Mouse (Mus musculus) neural tube, embryonic 14.5 days (tissue): ENCODE data around the gene Galnt14. TPM values are rescaled to one million over a fixed set of nuclear protein-coding genes. Genes with fewer than 3 reads are reported as not detected.
A peak's percentile ranks its signal among the peaks of the same experiment; 100 is the strongest.

Experiments used
- ATAC-seq: fragments of 200-750 bp; cut with Nextera tagmentation; 2 replicates; pipeline ENCODE4 v1.8.0; 2017; ENCODE audit warnings: low read depth, mild to moderate bottlenecking, moderate TSS enrichment, moderate library complexity
- H3K27ac ChIP-seq: fragments of 300-500 bp; sonication (generic); 2 replicates; pipeline ENCODE4 v1.5.1; 2014; ENCODE audit warnings: low read depth, mild to moderate bottlenecking, control low read depth, low read length, moderate library complexity, mixed read lengths
- H3K27me3 ChIP-seq: fragments of 300-500 bp; sonication (generic); 2 replicates; pipeline ENCODE4 v1.6.1; 2014; ENCODE audit warnings: low read length; ENCODE audit not compliant: control insufficient read depth, insufficient read depth
- H3K36me3 ChIP-seq: fragments of 300-500 bp; sonication (generic); 2 replicates; pipeline ENCODE4 v1.6.1; 2014; ENCODE audit warnings: low read length, mixed read lengths; ENCODE audit not compliant: control insufficient read depth, insufficient read depth
- H3K4me1 ChIP-seq: fragments of 300-500 bp; sonication (generic); 2 replicates; pipeline ENCODE4 v1.6.1; 2014; ENCODE audit warnings: low read length; ENCODE audit not compliant: control insufficient read depth, insufficient read depth
- H3K4me2 ChIP-seq: fragments of 300-500 bp; sonication (generic); 2 replicates; pipeline ENCODE4 v1.6.1; 2014; ENCODE audit warnings: mild to moderate bottlenecking, low read depth, low read length, control low read depth
- H3K4me3 ChIP-seq: fragments of 300-500 bp; sonication (generic); 2 replicates; pipeline ENCODE4 v1.5.1; 2014; ENCODE audit warnings: low read depth, low read length, control low read depth, mixed read lengths
- H3K9ac ChIP-seq: fragments of 300-500 bp; sonication (generic); replicated peaks from 2 replicates; pipeline ENCODE4 v1.6.1; 2014; ENCODE audit warnings: low read depth, mild to moderate bottlenecking, control low read depth, low read length, mixed read lengths
- H3K9me3 ChIP-seq: fragments of 300-500 bp; sonication (generic); 2 replicates; pipeline ENCODE4 v1.6.1; 2016; ENCODE audit warnings: low read length; ENCODE audit not compliant: control insufficient read depth
- WGBS: fragments of 180-500 bp; shearing (Covaris S2); extraction: QIAGEN DNeasy Blood & Tissue Kit; methylation state at CpG from one replicate; pipeline ENCODE4 v1.1.7; 2014; 5-methylcytosine and 5-hydroxymethylcytosine counted together
- polyA plus RNA-seq: library from polyadenylated mRNA; unstranded; fragments of >200 nt; fragmentation: Nextera tagmentation; extraction: Ambion mirVana; gene quantifications from 2 replicates; pipeline ENCODE4 v1.2.1, GENCODE M21; 2014

Gene Galnt14
- polyA plus RNA-seq, 1 experiment from 2014 or later, result 28.9 TPM

GRCm38 (mm10) chr17:73709131-73710041, 867 bp downstream of the Galnt14 start:
- Histone ChIP-seq H3K4me3 (peak overlapping the region; percentile 69), H3K4me1 (peaks cover 16% of the 10 kb centered on the region), H3K36me3 (no peaks in the 10 kb centered on the region), H3K4me2 (peak overlapping the region; percentile 80), H3K27me3 (no peaks in the 10 kb centered on the region), H3K9me3 (no peaks in the 10 kb centered on the region), H3K27ac (peak overlapping the region; percentile 82), H3K9ac (peak overlapping the region; percentile 85)
- under 1% methylated on average over 43 of the region's 43 CpGs for WGBS
- peak; percentile 22 for ATAC-seq

DNA sequence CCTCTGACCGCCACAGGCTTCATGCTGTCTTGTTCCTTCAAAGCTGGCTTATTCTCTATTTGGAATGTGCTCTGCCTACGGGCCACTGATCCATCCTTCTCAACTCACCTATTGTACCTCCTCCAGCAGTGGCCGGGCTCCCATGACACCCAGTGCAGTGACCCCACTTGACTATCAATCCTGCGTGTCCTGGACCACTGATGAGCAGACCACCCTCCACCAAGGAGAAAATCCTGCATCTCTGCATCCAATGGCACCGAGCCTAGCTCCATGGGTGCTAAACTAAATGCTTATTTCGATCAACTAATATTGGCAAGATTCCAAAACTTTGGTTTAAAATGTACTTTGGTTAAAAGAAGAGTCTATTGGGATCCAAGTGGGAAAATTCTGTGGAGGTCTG, 1.8 kb downstream of the Galnt14 start:
- WGBS, result 87% methylated on average over 6 of the region's 6 CpGs
- ATAC-seq, result no peak
- Histone ChIP-seq H3K4me2 (peak overlapping the region; percentile 80), H3K9me3 (no peaks in the 10 kb centered on the region), H3K4me1 (peaks cover 16% of the 10 kb centered on the region), H3K9ac (no peak overlapping the region), H3K4me3 (peak overlapping the region; percentile 69), H3K36me3 (no peaks in the 10 kb centered on the region), H3K27me3 (no peaks in the 10 kb centered on the region), H3K27ac (no peak overlapping the region)

DNA sequence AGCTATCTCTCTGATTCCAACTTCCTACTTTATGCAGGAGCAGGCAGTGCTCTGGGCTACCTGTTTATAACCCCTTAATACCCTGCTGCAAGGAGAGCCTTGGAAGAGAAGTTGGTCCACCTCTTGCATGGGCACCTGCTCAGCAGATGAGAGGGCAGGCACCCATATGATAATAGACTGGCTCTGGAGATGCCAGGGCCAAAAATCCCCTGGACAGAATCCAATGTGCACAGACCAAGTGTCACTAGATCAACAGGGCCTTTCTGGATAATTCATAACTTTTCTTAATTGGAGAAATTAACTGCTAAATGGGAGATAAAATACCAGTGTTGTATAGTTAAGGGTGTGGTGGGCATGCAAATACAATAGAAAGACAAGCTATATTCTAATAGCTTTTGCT, 6.7 kb downstream of the Galnt14 start:
- ATAC-seq, result no peak
- H3K27me3 ChIP-seq, result no peaks in the 10 kb centered on the region
- H3K9me3 ChIP-seq, result no peaks in the 10 kb centered on the region
- no peak overlapping the region for H3K9ac ChIP-seq
- H3K4me3 ChIP-seq, result no peak overlapping the region
- no peak overlapping the region for H3K27ac ChIP-seq
- H3K4me1 ChIP-seq, result peaks cover 22% of the 10 kb centered on the region
- H3K4me2 ChIP-seq, result no peak overlapping the region
- no peaks in the 10 kb centered on the region for H3K36me3 ChIP-seq

DNA sequence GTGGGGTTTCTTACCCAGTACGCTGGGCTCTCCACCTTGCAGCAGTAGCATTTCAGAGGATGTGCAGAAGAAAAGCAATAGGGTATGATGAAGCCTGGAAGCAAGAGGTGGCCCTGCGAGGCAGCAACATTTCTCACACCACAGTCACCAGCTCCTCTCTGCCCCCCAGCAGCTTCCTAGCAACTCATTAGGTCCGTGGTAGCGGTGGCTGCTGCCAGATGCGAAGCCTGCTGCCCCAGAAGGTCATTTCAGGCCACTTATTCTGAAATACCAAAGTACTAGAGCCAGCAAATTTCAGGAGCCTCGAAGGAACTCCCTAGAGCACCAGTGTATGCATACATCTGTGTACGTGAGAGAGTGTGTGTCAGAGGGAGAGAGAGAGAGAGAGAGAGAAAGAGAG, 9.2 kb downstream of the Galnt14 start:
- no peaks in the 10 kb centered on the region for H3K27me3 ChIP-seq
- no peak overlapping the region for H3K4me2 ChIP-seq
- no peak overlapping the region for H3K4me3 ChIP-seq
- WGBS, result 25% methylated on average over 7 of the region's 7 CpGs
- H3K4me1 ChIP-seq, result peaks cover 23% of the 10 kb centered on the region
- no peaks in the 10 kb centered on the region for H3K36me3 ChIP-seq
- no peak overlapping the region for H3K9ac ChIP-seq
- H3K27ac ChIP-seq, result peak overlapping the region; percentile 45; the same call in 1 of the 2 replicates
- ATAC-seq, result no peak
- no peaks in the 10 kb centered on the region for H3K9me3 ChIP-seq

DNA sequence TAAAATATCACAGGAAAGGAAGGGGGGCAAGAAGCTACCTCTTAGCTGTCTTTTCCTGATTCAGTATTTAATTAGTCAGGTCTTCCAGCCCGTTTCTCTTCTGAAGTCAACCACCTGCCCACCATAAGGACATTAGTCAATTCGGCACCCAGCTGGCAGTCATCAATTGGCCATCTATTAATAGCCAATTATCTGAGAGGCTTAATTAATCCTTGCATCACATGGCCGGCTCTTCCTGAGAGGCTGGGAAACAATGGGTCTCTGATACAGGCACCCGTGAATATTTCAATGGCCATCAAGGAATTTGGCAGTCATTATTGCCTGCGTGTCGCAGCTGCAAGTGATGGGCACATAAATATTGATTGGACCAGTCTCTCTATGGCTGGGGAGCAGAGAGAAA, 10.4 kb downstream of the Galnt14 start:
- no peaks in the 10 kb centered on the region for H3K9me3 ChIP-seq
- H3K27me3 ChIP-seq, result no peaks in the 10 kb centered on the region
- no peak overlapping the region for H3K4me2 ChIP-seq
- 14% methylated on average over 6 of the region's 6 CpGs for WGBS
- H3K36me3 ChIP-seq, result no peaks in the 10 kb centered on the region
- ATAC-seq, result peak; percentile 52
- peaks cover 23% of the 10 kb centered on the region for H3K4me1 ChIP-seq
- H3K4me3 ChIP-seq, result no peak overlapping the region
- H3K9ac ChIP-seq, result no peak overlapping the region
- H3K27ac ChIP-seq, result no peak overlapping the region

DNA sequence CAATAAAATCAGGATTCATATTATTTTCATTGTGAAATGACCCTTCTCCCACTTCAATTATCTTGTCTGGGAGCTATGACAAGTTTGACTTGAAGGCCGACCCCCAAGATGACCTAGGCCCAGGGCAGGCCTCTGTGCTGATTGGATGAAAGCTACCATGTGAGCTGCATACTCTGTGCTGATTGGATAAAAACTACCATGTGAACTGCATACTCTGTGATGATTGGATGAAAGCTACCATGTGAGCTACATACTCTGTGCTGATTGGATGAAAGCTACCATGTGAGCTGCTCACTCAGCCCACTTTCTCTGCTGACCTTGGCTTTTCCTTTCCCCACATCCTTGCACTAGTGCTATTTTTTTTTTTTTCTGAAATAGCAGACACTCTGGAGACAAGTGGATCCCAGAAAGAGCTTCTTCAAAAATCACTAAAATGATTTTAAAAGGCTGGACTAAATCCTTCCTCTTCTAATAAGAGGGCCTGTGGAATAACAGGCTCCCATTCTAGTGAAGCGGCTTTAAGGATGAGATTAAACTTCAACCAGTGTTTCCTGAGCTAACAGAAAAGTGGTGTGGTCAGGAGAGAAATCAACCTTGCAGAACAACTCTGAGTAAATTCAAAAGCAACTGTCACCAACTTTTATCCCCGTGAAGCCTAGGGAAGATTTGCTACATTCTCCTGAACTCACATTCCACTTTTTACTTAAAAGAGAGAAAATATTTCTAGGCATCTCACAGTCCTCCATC, 15.9 kb downstream of the Galnt14 start:
- H3K9me3 ChIP-seq, result no peaks in the 10 kb centered on the region
- no peak for ATAC-seq
- WGBS, result 91% methylated on average over 3 of the region's 3 CpGs
- no peaks in the 10 kb centered on the region for H3K27me3 ChIP-seq
- no peak overlapping the region for H3K4me3 ChIP-seq
- no peak overlapping the region for H3K4me2 ChIP-seq
- H3K36me3 ChIP-seq, result no peaks in the 10 kb centered on the region
- H3K9ac ChIP-seq, result no peak overlapping the region
- no peak overlapping the region for H3K27ac ChIP-seq
- peaks cover 9% of the 10 kb centered on the region; the same call in 1 of the 2 replicates for H3K4me1 ChIP-seq

DNA sequence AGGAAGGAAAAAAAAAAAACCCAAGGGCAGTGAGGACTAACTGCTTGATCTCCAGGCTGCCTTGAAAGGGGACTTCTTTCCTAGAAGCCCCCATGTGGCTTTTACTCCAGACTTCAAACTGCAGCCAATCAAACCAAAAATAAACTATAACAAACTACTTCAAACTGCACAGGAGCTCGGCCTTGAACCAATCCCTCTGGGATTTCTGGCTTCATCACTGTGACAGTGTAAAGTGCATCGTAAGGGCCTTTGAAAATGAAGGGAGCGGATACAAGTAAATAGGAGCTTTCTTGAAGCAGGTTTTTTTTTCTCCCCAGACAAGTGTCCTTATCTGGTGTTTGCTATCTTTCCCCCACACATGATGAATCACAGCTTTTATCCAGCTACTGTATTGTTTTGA, 22.0 kb downstream of the Galnt14 start:
- no peak for ATAC-seq
- Histone ChIP-seq H3K4me3 (no peak overlapping the region), H3K36me3 (no peaks in the 10 kb centered on the region), H3K9ac (no peak overlapping the region), H3K27ac (no peak overlapping the region), H3K27me3 (no peaks in the 10 kb centered on the region), H3K4me1 (0 out of 2 replicates have a peak, but pooled peaks cover 5% of the 10 kb centered on the region), H3K4me2 (no peak overlapping the region), H3K9me3 (no peaks in the 10 kb centered on the region)
- 67% methylated on average over 3 of the region's 3 CpGs for WGBS

- peak; percentile 63 for ATAC-seq
- peak overlapping the region; percentile 41; the same call in 1 of the 2 replicates for H3K27ac ChIP-seq
- no peak overlapping the region for H3K9ac ChIP-seq
- 0 out of 2 replicates have a peak, but pooled peaks cover 5% of the 10 kb centered on the region for H3K4me1 ChIP-seq
- no peak overlapping the region for H3K4me2 ChIP-seq
- H3K36me3 ChIP-seq, result no peaks in the 10 kb centered on the region
- no peak overlapping the region for H3K4me3 ChIP-seq
- 58% methylated on average over 8 of the region's 8 CpGs for whole genome bisulfite sequencing
- H3K9me3 ChIP-seq, result no peaks in the 10 kb centered on the region
- H3K27me3 ChIP-seq, result no peaks in the 10 kb centered on the region
Observed at GRCm38 (mm10) chr17:73686292-73686691, 24.0 kb downstream of the Galnt14 start.

GRCm38 (mm10) chr17:73684746-73685145, 25.5 kb downstream of the Galnt14 start:
- Histone ChIP-seq H3K27me3 (no peaks in the 10 kb centered on the region), H3K4me2 (no peak overlapping the region), H3K27ac (no peak overlapping the region), H3K9me3 (no peaks in the 10 kb centered on the region), H3K36me3 (no peaks in the 10 kb centered on the region), H3K4me3 (no peak overlapping the region), H3K4me1 (peaks cover 5% of the 10 kb centered on the region; the same call in 1 of the 2 replicates), H3K9ac (no peak overlapping the region)
- ATAC-seq, result no peak
- 85% methylated on average over 5 of the region's 5 CpGs for WGBS
